Mouse (Mus musculus) bone marrow macrophage, adult 2 months (primary cell): ENCODE data around the gene Trim47.

Source experiments
- CTCF ChIP-seq: IDR thresholded peaks from 2 replicates; pipeline ENCODE4 v1.5.1; 2012; ENCODE audit warnings: low read depth, mild to moderate bottlenecking, low read length, moderate library complexity
- POLR2A ChIP-seq: IDR thresholded peaks from 2 replicates; pipeline ENCODE4 v1.6.1; 2012; ENCODE audit warnings: mild to moderate bottlenecking, low read depth, low read length, borderline replicate concordance

DNA sequence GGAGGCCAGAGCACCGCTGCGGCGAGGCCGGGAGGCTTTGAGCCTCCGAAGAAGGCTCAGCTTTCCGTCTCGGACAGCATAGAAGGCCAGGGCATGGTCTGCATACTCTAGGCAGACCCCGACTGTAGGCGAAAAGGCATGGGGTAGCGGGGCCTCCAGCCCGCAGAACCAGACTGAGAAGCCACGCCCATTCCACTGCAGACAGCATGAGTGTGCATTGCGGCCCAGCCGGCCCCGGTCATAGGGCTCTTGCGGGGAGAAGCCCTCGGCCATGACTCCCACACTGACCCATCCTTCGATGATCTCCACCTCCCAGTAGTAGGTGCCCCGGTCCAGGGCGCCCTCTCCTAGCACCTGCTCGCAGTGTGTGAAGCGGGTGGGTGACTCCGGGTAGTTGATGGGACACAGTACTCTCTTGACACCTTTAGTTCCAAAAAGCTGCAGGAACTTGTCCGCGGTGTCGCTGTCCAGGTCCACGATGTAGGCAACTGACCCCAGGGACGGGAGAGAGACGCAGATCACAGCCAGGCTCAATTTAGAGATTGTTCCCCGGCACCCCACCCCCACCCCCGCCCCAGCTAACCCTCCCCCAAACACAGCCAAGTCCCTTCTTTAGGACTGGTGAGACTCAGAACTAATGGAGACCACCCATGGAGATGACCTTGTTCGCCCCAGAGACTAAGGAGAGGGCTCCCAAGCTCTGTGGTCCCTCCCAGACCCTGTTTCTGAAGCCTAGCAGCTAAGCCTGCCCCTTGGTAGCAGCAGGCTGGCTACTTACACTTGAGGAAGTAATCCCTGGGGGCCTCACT, 20.7 kb downstream of the Trim47 start:
- no peak for TF ChIP-seq CTCF
- TF ChIP-seq POLR2A: no peak
